Mouse (Mus musculus) liver, embryonic 14.5 days (tissue): ENCODE results near the gene Sos2. TPM values are rescaled to one million over a fixed set of nuclear protein-coding genes. Genes with fewer than 3 reads are reported as not detected.

Source experiments
- ATAC-seq: fragments of 200-750 bp; cut with Nextera tagmentation; 2 replicates; pipeline ENCODE4 v1.8.0; 2017; ENCODE audit warnings: moderate number of reproducible peaks, mild to moderate bottlenecking, moderate library complexity; ENCODE audit not compliant: insufficient read depth
- DNase-seq, 3 experiments: peaks; one replicate each; pipeline ENCODE4 v3.0.0-alpha.2; 2012 to 2013; ENCODE audit warnings: low read depth in 3 of 3, low spot score in 3 of 3
- H3K27ac ChIP-seq: fragments of 300-500 bp; sonication (generic); 2 replicates; pipeline ENCODE4 v1.5.1; 2014; ENCODE audit warnings: moderate library complexity, mild to moderate bottlenecking, control low read depth, inconsistent platforms
- H3K27me3 ChIP-seq: fragments of 300-500 bp; sonication (generic); 2 replicates; pipeline ENCODE4 v1.6.1; 2014; ENCODE audit warnings: mild to moderate bottlenecking, low read length, moderate library complexity; ENCODE audit not compliant: control insufficient read depth, insufficient read depth
- H3K36me3 ChIP-seq: fragments of 300-500 bp; sonication (generic); replicated peaks from 2 replicates; pipeline ENCODE4 v1.6.1; 2014; ENCODE audit warnings: low read depth; ENCODE audit not compliant: control insufficient read depth, insufficient read depth
- H3K4me1 ChIP-seq, 2 experiments: fragments of 200-500 bp in 1 of 2; fragments of 300-500 bp in 1 of 2; sonication (generic) in 1 of 2; replicated peaks; 2 replicates each; pipeline ENCODE4 v1.6.1; 2012 to 2014; ENCODE audit warnings: antibody characterized with exemption in 1 of 2, inconsistent platforms in 1 of 2, low read length in 1 of 2; ENCODE audit not compliant: control insufficient read depth in 2 of 2, insufficient read depth in 2 of 2
- H3K4me2 ChIP-seq: fragments of 300-500 bp; sonication (generic); 2 replicates; pipeline ENCODE4 v1.6.1; 2014; ENCODE audit warnings: low read depth, mild to moderate bottlenecking, control low read depth, moderate library complexity
- H3K4me3 ChIP-seq, 2 experiments: fragments of 200-500 bp in 1 of 2; fragments of 300-500 bp in 1 of 2; sonication (generic) in 1 of 2; 2 replicates each; pipeline ENCODE4 v1.5.1; 2012 to 2014; ENCODE audit warnings: low read depth in 2 of 2, low read length in 2 of 2, mild to moderate bottlenecking in 2 of 2, control low read depth in 1 of 2, inconsistent platforms in 1 of 2, moderate library complexity in 1 of 2; ENCODE audit not compliant: insufficient read depth in 1 of 2
- H3K9ac ChIP-seq: fragments of 300-500 bp; sonication (generic); replicated peaks from 2 replicates; pipeline ENCODE4 v1.6.1; 2014; ENCODE audit warnings: mild to moderate bottlenecking, control low read depth, moderate library complexity
- H3K9me3 ChIP-seq: fragments of 300-500 bp; sonication (generic); 2 replicates; pipeline ENCODE4 v1.6.1; 2016; ENCODE audit warnings: low read length, mixed read lengths; ENCODE audit not compliant: control insufficient read depth
- CTCF ChIP-seq: IDR thresholded peaks from 2 replicates; pipeline ENCODE4 v1.5.1; 2016; ENCODE audit warnings: antibody characterized with exemption, low read depth, control low read depth
- EP300 ChIP-seq: IDR thresholded peaks from 2 replicates; pipeline ENCODE4 v1.6.1; 2016; ENCODE audit warnings: antibody characterized with exemption, low read depth
- WGBS: fragments of 180-500 bp; shearing (Covaris S2); extraction: QIAGEN DNeasy Blood & Tissue Kit; methylation state at CpG from one replicate; pipeline ENCODE4 v1.1.7; 2014; ENCODE audit not compliant: insufficient replicate concordance; 5-methylcytosine and 5-hydroxymethylcytosine counted together
- polyA plus RNA-seq, 2 experiments: library from polyadenylated mRNA; depleted of rRNA in 1 of 2; stranded (reverse) in 1 of 2; unstranded in 1 of 2; fragments of >200 nt; fragmentation: Nextera tagmentation in 1 of 2; extraction: Ambion mirVana in 1 of 2; gene quantifications; 2 replicates each; pipeline versions ENCODE4 v1.2.1 to v1.2.3; 2012 to 2014

Gene Sos2
- polyA plus RNA-seq, 2 experiments = 3.6 to 7.6 TPM

GRCm38 (mm10) chr12:69724018-69724710, 42.5 kb upstream of the Sos2 start:
- peak in 1 of 3 experiments; percentile 13 for DNase-seq
- Histone ChIP-seq H3K9me3 (peaks cover 6% of the 10 kb centered on the region), H3K4me2 (peak overlapping the region; percentile 95), H3K36me3 (peaks cover 4% of the 10 kb centered on the region), H3K4me1 (peaks cover 10% of the 10 kb centered on the region in 2 experiments), H3K9ac (peak overlapping the region; percentile 71), H3K27ac (peak overlapping the region; percentile 29), H3K27me3 (no peaks in the 10 kb centered on the region), H3K4me3 (peak overlapping the region; percentile 75 to 77)
- 1% methylated on average over 24 of the region's 24 CpGs for WGBS
- TF ChIP-seq EP300 (no peak), CTCF (0 out of 2 replicates have a peak, but pooled peaks have one; percentile 8)
- no peak; the same call in 1 of the 2 replicates for ATAC-seq

GRCm38 (mm10) chr12:69723376-69723775, 41.7 kb upstream of the Sos2 start:
- WGBS = 43% methylated on average over 2 of the region's 2 CpGs
- TF ChIP-seq EP300 (no peak), CTCF (no peak)
- H3K4me2 ChIP-seq = peak overlapping the region; percentile 95
- H3K9ac ChIP-seq = no peak overlapping the region
- H3K27me3 ChIP-seq = no peaks in the 10 kb centered on the region
- H3K4me1 ChIP-seq = peaks cover 10% of the 10 kb centered on the region in 2 experiments
- H3K9me3 ChIP-seq = peaks cover 9% of the 10 kb centered on the region
- H3K27ac ChIP-seq = no peak overlapping the region
- DNase-seq (no peak), ATAC-seq (no peak)
- H3K4me3 ChIP-seq = peak overlapping the region; percentile 75 to 77
- H3K36me3 ChIP-seq = peaks cover 4% of the 10 kb centered on the region

- DNase-seq (no peak), ATAC-seq (no peak)
- Histone ChIP-seq H3K9me3 (peaks cover 9% of the 10 kb centered on the region), H3K4me3 (no peak overlapping the region), H3K27me3 (no peaks in the 10 kb centered on the region), H3K9ac (no peak overlapping the region), H3K4me2 (peak overlapping the region; percentile 95; the same call in 1 of the 2 replicates), H3K4me1 (peaks cover 10% of the 10 kb centered on the region in 2 experiments), H3K36me3 (peaks cover 4% of the 10 kb centered on the region), H3K27ac (no peak overlapping the region)
- WGBS = 75% methylated on average over 3 of the region's 3 CpGs
- TF ChIP-seq EP300 = no peak
- TF ChIP-seq CTCF = no peak
Observed at GRCm38 (mm10) chr12:69722857-69723256, 41.2 kb upstream of the Sos2 start.

GRCm38 (mm10) chr12:69713628-69714027, 32.0 kb upstream of the Sos2 start:
- Histone ChIP-seq H3K36me3 (no peaks in the 10 kb centered on the region; the same call in none of the 2 replicates), H3K4me2 (no peak overlapping the region), H3K27me3 (no peaks in the 10 kb centered on the region), H3K9me3 (no peaks in the 10 kb centered on the region), H3K9ac (no peak overlapping the region), H3K4me1 (no peaks in the 10 kb centered on the region), H3K27ac (no peak overlapping the region), H3K4me3 (no peak overlapping the region)
- DNase-seq = no peak
- no peak for ATAC-seq
- no peak for TF ChIP-seq CTCF
- no peak for TF ChIP-seq EP300

GRCm38 (mm10) chr12:69704799-69705458, 23.3 kb upstream of the Sos2 start:
- no peaks in the 10 kb centered on the region for H3K27me3 ChIP-seq
- H3K4me3 ChIP-seq = no peak overlapping the region
- H3K4me2 ChIP-seq = no peak overlapping the region
- TF ChIP-seq CTCF = no peak
- no peak for TF ChIP-seq EP300
- WGBS = 69% methylated on average over 11 of the region's 11 CpGs
- ATAC-seq = peak; percentile 74
- no peak for DNase-seq
- H3K36me3 ChIP-seq = no peaks in the 10 kb centered on the region; the same call in 1 of the 2 replicates
- H3K4me1 ChIP-seq = peaks cover 0 to 6% of the 10 kb centered on the region in 2 experiments; a peak in 2 of 4 replicates
- no peak overlapping the region for H3K9ac ChIP-seq
- no peaks in the 10 kb centered on the region for H3K9me3 ChIP-seq
- H3K27ac ChIP-seq = no peak overlapping the region
